Mouse (Mus musculus) lung, postnatal 25 days (tissue): ENCODE data around the gene Stk26.

Source experiments
- DNase-seq: peaks from one replicate; pipeline ENCODE4 v3.0.0; 2022; ENCODE audit warnings: low spot score

Stk26 gene

DNA sequence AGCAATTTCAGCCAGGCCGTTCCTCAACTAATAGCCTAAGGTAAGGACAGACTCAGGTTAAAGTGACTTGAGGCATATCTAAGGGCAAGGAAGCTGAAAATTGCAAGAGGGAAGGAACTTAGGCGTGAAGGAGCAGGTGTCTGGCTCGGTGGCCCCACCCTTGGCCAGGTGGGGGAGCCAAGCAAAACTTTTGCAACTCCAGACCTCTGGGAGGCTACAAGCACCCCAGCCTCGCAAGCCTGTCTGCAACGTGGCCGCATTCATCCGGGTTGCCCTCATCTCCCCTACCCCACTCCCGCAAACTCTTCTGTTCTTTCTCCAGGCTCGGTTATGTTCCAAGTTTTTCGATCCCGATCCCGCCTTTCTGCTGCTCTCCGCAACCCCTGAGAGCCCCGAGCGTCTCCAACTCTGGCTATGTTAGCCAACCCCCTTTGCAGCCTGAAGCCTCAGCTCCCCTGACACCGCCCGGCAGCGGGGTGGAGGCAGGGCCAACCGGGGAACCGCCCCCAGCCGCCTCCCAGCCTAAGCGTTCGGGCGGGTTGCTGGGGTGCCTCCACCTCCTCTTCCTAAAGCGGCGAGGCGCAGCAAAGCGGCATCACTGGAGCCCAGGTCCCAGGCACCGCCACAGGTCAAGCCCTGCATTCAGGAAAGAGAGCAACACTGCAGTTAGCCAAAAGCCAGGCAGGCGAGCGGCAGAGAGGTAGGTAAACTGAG, at the start of gene Stk26:
TSS of gene Stk26 (plus strand) at position 201 of the 714 bp plus-strand sequence.
- peak; percentile 66 for DNase-seq

DNA sequence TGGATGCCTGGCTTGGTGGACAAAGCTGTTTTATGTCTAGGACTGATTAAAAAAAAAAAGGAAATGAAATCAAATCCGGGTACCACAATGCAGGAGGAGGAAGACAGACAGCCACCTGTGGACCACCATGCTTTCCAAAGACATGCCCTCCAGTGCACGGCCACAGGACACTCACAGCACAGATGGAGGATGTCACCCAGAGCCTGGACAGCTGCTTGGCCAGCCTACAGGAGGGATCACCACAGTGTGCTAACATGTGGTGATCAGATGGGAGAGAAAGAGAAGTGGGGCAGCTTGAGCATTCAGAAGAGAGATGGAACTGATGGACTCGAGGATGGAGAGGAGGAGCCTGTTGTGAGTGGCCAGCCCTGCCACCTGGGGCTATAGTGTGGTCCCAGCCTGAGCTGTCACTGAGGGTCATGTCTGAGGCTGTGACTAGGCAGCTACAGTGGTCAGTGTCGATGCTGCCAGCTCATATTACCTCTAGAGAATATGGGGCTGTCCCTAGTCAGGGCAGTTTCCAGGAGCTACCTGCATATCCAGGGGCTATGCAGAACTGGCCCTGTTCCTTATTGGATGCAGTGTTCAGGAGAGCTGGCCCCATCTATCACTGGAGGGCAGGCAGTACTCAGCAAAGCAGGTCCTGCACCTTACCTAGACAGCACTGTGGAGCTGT, 47.7 kb upstream of the Stk26 start:
- DNase-seq: no peak

GRCm38 (mm10) chrX:50797798-50798197, 43.0 kb upstream of the Stk26 start:
- no peak for DNase-seq

- no peak for DNase-seq
Measured at GRCm38 (mm10) chrX:50798571-50798970, 42.3 kb upstream of the Stk26 start.

DNA sequence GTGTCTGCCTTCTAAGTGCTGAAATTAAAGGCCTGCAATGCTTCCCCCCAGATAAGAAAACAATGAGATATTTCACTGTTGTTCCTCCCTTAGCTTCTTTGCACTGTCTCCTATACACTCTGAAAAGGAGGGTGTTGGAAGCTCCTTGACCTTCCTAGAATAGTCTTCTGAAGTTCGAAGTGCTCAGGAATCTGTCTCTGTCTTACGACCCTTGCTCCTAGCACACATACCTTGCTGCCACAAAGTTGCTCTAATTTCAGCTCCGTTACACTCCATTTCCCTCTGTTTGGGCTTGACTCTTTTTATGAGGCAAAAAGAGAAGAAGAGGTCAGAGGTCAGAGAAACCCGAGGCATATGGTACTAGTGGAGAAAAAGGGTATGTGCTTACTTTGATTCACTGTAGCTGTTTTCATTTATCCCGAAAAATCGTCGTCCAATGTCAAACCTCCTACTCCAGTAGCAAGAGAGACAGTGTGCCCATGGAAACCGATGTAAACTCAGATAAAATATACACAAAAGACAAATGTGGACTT, 41.1 kb upstream of the Stk26 start:
- DNase-seq: no peak

DNA sequence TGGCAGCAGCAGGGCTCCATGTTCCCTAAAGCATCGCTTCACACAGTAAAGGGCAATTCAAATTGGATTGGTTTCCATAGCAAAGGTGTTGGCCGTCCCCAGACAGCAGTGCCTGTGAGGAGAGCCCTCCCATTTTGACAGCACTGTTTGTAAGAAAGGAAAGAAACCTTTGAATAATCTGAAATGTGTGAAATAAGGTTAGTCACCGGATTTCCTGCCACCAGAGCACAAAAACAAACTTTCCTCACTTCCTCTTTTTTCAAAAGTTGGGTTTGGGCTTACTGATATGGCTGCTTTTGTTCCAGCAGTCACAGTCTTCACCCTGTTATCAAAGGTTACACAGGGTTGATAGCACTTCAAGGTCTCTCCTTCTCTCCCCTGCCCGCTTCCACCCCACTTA, 35.2 kb upstream of the Stk26 start:
- peak; percentile 25 for DNase-seq

- DNase-seq: no peak
Measured at GRCm38 (mm10) chrX:50823856-50824255, 17.0 kb upstream of the Stk26 start.

- DNase-seq: no peak
Measured at GRCm38 (mm10) chrX:50835592-50835991, 5.3 kb upstream of the Stk26 start.

DNA sequence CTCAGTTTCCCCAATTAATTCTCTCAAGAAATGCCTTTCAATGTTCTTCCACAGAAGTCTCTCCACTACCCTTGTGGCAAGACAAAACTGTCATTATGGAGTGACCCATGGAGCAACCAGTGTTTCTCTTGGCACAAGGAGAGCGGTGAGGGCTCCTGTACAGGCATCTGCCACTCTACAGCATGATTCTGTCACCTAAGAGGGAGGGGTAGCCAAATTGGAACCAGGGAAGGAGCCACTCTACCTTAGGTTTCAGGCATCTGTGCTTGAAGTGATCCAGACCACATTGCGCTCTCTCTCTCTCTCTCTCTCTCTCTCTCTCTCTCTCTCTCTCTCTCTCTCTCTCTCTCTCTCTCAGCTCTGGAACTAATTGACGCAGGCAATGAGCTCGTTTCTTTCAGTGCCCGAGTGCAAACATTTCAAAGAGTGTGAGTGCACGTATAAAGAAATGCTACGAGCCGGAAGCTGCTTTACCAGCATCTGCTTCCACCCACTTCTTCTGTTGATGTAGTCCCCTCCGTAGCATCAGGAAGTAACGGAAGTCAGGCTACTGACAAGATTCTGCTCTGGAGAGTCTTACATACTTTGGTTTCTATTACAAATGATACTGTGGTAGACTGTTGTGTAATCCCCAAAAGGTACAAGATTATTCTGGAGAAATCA, 4.7 kb upstream of the Stk26 start:
- no peak for DNase-seq

DNA sequence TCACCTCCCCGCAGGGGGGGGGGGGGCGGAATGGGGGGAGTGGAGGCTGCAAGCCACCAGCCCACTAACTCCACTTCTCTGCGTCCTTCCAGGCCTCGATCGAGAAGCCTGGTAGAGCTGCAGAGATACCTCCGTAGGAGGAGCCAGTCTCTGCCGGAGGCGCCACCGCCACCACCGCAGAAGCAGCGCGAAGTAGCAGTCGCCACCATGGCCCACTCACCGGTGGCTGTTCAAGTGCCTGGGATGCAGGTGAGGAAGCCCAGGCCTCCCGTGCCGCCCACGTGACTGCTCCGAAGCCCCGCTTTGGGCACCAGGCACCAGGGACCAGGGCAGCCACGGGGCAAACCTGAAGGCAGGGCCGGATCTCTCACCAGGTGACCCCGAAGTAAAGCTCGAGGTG, 740 bp downstream of the Stk26 start:
- DNase-seq: no peak

DNA sequence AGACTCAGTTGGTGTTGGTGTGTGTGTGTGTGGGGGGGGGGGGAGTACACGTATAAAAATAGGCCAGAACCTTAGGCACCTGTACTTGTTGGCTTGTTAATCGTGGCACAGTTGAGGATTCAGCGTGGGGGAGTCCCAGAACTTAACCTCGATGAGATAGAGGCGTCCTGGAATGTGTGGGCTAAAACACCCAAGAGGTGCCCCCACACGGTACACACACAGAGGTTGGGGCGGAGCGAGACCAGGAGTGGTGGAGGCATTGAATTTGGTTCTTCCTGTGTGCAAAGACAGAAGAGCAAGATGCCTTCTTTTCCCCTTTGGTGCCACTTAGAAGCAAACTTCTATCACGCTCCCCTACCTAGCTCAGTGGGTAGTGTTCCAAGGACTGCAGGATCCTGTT, 1.2 kb downstream of the Stk26 start:
- no peak for DNase-seq

- no peak for DNase-seq
Measured at GRCm38 (mm10) chrX:50850428-50851184, 9.8 kb downstream of the Stk26 start.

DNA sequence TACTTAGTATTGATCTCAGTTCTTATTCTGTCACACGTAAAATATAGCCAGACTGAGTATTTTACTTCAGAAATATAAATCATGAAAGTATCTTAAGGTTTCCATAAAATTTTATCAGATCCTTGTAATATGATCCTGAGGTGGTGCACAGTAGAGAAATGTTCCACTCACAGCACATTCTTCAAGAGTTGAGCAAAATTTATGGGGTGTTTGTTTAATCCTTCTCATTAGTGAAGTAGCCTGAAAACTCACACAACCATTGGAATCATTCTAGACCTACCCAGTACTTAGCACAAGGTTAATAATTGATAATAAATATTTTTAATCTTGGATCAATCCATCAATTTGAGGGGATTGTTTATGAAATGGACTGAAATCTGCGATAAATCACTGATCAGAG, 22.9 kb downstream of the Stk26 start:
- no peak for DNase-seq

DNA sequence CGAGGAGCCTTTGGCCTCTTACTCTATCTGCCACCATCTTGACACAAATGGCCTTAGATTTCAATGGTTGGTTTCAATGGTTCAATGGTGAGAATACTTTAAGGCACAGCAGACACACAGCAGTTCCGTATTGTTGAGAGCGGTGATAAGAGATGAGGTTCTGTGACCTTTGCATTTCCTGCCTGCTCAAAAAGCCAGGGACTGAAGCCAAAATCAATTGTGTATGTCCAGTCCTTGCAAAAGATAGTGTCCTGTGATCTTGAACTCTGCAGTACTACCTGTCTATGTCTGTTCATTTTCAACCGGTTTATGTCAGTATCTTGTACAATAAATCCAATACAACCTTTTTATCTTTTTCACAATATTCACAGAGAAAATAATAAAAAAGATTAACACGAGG, 23.9 kb downstream of the Stk26 start:
- DNase-seq: no peak

- DNase-seq: no peak
Measured at GRCm38 (mm10) chrX:50874246-50875002, 33.6 kb downstream of the Stk26 start.

DNA sequence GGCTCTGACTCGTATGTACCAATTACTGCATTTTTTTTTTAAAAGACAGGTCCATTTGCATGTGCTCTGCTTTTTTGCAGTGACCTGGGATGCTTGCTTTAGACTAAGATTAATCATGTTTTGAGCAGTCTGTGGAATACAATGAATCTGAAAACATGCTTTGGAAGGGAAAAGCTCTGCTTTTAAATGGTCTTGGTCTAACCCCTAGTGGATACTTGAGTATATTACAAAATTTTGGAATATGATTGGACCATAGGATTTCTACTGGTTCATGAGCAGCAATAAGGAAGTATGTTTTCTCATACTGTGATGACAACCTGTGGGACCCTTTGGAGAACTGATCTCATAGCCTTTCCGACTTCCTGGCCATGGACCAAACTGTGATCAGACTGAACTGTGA, 47.2 kb downstream of the Stk26 start:
- no peak for DNase-seq

DNA sequence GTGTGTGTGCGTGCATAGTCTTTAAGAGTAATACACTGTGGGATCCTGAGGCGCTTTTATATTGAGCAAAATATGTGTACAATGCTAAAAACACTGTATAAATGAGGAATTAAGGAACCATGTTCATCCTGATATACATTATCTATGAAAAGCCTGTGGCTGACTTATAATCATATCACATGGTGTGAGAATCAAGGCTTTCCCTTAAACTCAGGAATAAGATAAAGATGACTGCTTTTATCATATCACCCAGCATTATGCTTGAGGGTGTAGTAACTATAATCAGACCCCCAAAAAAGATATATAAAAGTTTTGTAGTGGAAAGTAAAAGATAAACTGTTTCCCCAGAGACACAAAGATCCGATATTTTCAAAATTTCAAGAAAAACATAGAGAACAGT, 62.6 kb downstream of the Stk26 start:
- DNase-seq: no peak

DNA sequence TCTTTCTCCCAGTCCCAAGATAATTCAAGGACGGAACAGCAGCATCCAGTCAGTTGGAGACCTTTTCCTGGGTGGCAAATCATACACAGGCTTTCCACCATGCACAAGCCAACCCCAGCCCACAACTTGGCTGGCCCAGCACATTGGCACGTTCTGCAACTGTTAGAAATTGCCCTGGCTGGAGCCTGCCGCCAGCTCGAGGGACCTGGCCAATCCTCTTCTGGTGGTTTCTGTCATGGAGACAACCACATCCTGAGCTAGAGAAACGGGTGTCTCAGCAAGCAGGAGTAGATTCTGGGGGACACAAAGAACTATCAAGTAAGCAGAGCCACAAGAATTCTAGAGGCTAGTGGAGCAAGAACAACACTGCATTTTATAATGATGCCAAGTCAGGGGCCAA, 69.1 kb downstream of the Stk26 start:
- DNase-seq: no peak

DNA sequence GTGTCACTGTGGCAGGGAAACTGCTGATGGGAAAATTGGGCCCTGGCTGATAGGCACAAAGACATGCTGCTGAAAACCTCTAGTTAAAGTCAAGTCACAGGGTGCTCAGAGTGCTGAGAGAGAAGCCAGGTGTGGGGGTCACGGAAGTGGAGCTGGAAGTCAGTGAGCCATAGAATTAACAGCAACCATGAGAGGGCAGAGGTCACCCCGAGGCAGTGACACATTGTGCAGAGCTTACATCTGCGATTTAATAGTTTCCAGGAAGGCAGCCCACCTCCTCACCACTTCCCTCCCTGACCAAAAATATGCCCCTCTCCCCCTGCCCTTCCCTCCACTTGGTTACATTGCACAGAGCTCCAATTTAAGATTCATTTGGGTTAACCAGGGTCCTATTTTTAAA, 76.5 kb downstream of the Stk26 start:
- no peak for DNase-seq

DNA sequence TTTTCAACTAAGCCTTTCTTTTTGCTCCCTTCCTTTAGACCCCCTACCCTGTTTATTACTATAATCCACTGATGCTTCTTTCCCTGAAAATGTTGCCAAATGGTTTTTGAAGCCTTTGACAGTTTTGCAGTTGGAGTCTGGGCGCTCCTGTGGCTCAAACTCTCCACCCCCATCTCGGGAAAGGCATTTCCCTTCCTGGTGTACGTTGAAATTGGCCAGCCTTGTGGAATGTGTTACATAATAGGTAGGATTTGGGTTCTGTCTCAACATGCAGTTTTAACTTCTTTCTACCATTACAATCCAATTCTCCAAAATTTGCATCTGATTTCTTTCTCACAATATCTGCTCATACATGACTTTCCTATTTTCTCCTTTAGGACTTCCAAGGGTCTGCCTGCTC, 77.9 kb downstream of the Stk26 start:
- peak; percentile 1 for DNase-seq

DNA sequence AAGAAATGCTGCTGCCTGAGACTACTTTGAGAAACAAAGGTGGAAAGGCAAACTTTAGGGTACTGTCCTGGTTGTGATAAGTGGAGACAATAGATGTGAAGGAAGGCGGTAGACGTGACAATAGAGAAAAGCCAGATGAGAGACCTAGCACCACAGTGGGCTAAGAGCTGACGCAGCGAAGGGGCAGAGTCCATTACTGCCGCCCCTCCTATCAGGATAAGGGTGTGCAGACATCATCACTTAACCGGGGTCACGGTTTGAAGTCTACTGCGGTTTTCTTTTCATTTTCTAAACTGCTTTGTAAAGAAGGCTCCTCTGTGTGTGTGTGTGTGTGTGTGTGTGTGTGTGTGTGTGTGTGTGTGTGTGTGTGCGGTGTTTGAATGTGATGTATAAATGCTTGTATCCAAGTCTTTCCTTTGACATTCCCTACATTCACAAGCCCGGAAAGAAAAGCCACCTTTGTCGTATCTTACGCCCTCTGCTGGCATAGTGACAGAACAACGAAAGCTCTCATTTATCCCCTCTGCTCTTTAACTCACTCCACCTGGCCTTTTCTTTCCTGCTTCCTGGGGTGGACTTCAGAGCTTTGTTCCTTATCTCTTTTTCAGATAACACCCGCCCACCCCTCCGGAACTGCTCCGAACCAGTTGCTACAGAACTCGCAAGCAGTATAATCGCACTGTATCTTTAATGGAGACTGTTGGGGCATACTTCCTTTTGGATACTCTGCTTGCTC, 84.0 kb downstream of the Stk26 start:
- DNase-seq: peak; percentile 22
